Comparison of ENCODE assay signal across 9 mouse cellular contexts in the genomic region with DNA sequence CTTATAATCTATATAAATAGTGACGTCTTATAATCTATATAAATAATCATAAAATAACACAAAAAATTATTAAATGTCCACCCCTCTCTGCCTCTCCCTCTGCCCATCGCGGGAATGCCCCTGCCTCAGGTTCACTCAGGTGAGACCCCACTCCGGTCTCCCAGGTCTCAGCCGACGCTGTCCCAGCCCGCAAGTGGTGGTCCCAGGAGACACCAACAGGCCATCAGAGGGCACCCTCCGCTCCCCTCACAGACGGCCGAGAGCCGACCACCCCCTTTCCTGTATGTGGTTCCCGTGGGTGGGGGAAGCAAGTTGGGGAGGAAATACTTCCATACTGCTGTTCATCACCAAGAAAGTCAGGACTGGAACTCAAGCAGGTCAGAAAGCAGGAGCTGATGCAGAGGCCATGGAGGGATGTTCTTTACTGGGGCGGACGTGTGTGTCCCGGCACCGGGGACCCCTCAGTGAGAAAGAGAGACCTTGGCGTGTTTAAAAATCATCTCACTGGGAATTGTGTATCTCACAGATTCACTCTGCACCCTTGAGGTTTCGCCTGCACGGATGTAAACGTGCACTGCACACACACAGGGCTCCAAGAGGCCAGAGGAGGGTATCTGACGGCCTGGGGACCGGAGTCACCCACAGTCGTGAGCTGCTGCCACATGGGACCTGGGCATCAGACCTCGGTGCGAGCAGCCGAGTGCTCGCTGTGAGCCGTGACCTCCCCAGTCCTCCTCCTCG. TPM values are rescaled to one million over a fixed set of nuclear protein-coding genes. Genes with fewer than 3 reads are reported as not detected.
DNase-seq lines count a peak whose midpoint lies in the region; ATAC-seq and TF ChIP-seq lines count a peak whose summit lies in the region.
"Had no signal": no experiment of that assay in that cellular context is flagged by ENCODE, and none has a peak within 500 bp of the region (broad histone marks: within the 10 kb centered on the region; RNA-seq: fewer than 3 reads in every experiment).

No protein-coding gene starts in this region.

- H3K27ac ChIP-seq in lung, postnatal 0 days (ENCODE audit: low read length) = no peak overlapping the region
- H3K27ac ChIP-seq in forebrain, embryonic 15.5 days (replicated peaks) = no peak overlapping the region
- H3K27ac ChIP-seq in liver, embryonic 14.5 days = no peak overlapping the region

- ATAC-seq in lung, postnatal 0 days = no peak
- no peak for ATAC-seq in forebrain, embryonic 15.5 days (replicated peaks)
- no peak for ATAC-seq in liver, embryonic 14.5 days (ENCODE audit: insufficient read depth)

- H3K4me2 ChIP-seq in lung, postnatal 0 days (replicated peaks; ENCODE audit: low read depth, low read length) = peak overlapping the region; percentile 52
- peak overlapping the region; percentile 54 for H3K4me2 ChIP-seq in forebrain, embryonic 15.5 days (replicated peaks)
- peak overlapping the region; percentile 34 for H3K4me2 ChIP-seq in liver, embryonic 14.5 days (ENCODE audit: low read depth)

- TF ChIP-seq EP300 in lung, postnatal 0 days (IDR thresholded peaks at IDR 0.05) = no peak
- no peak for TF ChIP-seq EP300 in liver, embryonic 14.5 days (IDR thresholded peaks at IDR 0.05; ENCODE audit: low read depth)

- H3K27me3 ChIP-seq in lung, postnatal 0 days (replicated peaks; ENCODE audit: insufficient read depth, low read length) = no peaks in the 10 kb centered on the region
- no peaks in the 10 kb centered on the region for H3K27me3 ChIP-seq in forebrain, embryonic 15.5 days
- H3K27me3 ChIP-seq in liver, embryonic 14.5 days (ENCODE audit: control insufficient read depth, insufficient read depth, low read length) = no peaks in the 10 kb centered on the region; the same call in 1 of the 2 replicates

- TF ChIP-seq CTCF in lung, postnatal 0 days (IDR thresholded peaks at IDR 0.05) = no peak; the same call in 1 of the 2 replicates
- TF ChIP-seq CTCF in liver, embryonic 14.5 days (IDR thresholded peaks at IDR 0.05; ENCODE audit: low read depth) = no peak

- 37% methylated on average over 29 of the region's 29 CpGs for WGBS in lung, postnatal 0 days
- WGBS in forebrain, embryonic 15.5 days = 50% methylated on average over 29 of the region's 29 CpGs
- WGBS in liver, embryonic 14.5 days (ENCODE audit: insufficient replicate concordance) = 39% methylated on average over 29 of the region's 29 CpGs

- H3K36me3 ChIP-seq in lung, postnatal 0 days (ENCODE audit: insufficient read depth, low read length) = no peaks in the 10 kb centered on the region
- H3K36me3 ChIP-seq in forebrain, embryonic 15.5 days = no peaks in the 10 kb centered on the region
- H3K36me3 ChIP-seq in liver, embryonic 14.5 days (replicated peaks; ENCODE audit: control insufficient read depth, insufficient read depth, low read depth) = no peaks in the 10 kb centered on the region

- H3K9ac ChIP-seq in lung, postnatal 0 days (replicated peaks; ENCODE audit: low read depth) = no peak overlapping the region
- H3K9ac ChIP-seq in forebrain, embryonic 15.5 days (replicated peaks) = peak overlapping the region; percentile 15; the same call in 1 of the 2 replicates
- no peak overlapping the region for H3K9ac ChIP-seq in liver, embryonic 14.5 days (replicated peaks)

- DNase-seq in lung, postnatal 0 days (ENCODE audit: low spot score) = no peak
- no peak for DNase-seq in lung, postnatal 25 days (ENCODE audit: low spot score)
- DNase-seq in liver, embryonic 14.5 days (ENCODE audit: low read depth in 3 of 3, low spot score in 3 of 3) = no peak
- peak; percentile 9 for DNase-seq in thymus, postnatal 0 days (ENCODE audit: low spot score)
- DNase-seq in ovary, adult 18-20 months (ENCODE audit: low spot score) = no peak
- DNase-seq in frontal cortex, postnatal 36 days (ENCODE audit: low spot score in 2 of 2) = no peak
- no peak for DNase-seq in right cerebral cortex, postnatal 14 days

- H3K9me3 ChIP-seq in lung, postnatal 0 days (ENCODE audit: low read length) = no peaks in the 10 kb centered on the region
- no peaks in the 10 kb centered on the region for H3K9me3 ChIP-seq in forebrain, embryonic 15.5 days
- H3K9me3 ChIP-seq in liver, embryonic 14.5 days (ENCODE audit: control insufficient read depth, low read length) = no peaks in the 10 kb centered on the region

- no peaks in the 10 kb centered on the region for H3K4me1 ChIP-seq in lung, postnatal 0 days (ENCODE audit: insufficient read depth, low read depth, low read length)
- H3K4me1 ChIP-seq in forebrain, embryonic 15.5 days = peaks cover 6% of the 10 kb centered on the region; the same call in 1 of the 2 replicates
- H3K4me1 ChIP-seq in liver, embryonic 14.5 days (replicated peaks; ENCODE audit: control insufficient read depth in 2 of 2, insufficient read depth in 2 of 2, low read length in 1 of 2) = no peaks in the 10 kb centered on the region

- H3K4me3 ChIP-seq in lung, postnatal 0 days (ENCODE audit: low read depth, low read length) = peak overlapping the region; percentile 14; the same call in 1 of the 2 replicates
- H3K4me3 ChIP-seq in forebrain, embryonic 15.5 days = peak overlapping the region; percentile 34
- H3K4me3 ChIP-seq in liver, embryonic 14.5 days (ENCODE audit: insufficient read depth in 1 of 2, low read depth in 2 of 2, low read length in 2 of 2) = no peak overlapping the region

RNA-seq across cellular contexts. Expression of gene Lcn4, which starts 9.1 kb away (rescaled TPM):
- not detected in 2 replicates for polyA plus RNA-seq in lung, postnatal 0 days (2015; fragmentation: Nextera tagmentation; extraction: Ambion mirVana)
- polyA plus RNA-seq in forebrain, embryonic 15.5 days (2015; fragmentation: Nextera tagmentation; extraction: Ambion mirVana) = not detected in 2 replicates
- not detected in 2 replicates for polyA plus RNA-seq in liver, embryonic 14.5 days (2012; rRNA removed)
- not detected in 2 replicates for polyA plus RNA-seq in liver, embryonic 14.5 days (2014; fragmentation: Nextera tagmentation; extraction: Ambion mirVana)
- polyA plus RNA-seq in thymus, postnatal 0 days (2015; fragmentation: Nextera tagmentation; extraction: Ambion mirVana) = 2.2 and 3.9 TPM in 2 replicates
- polyA plus RNA-seq: cortical plate, adult 2 months had no signal

RNA-seq across cellular contexts. Expression of gene Fam69b, which starts 33.7 kb away (rescaled TPM):
- 6.2 and 8.2 TPM in 2 replicates for polyA plus RNA-seq in lung, postnatal 0 days (2015; fragmentation: Nextera tagmentation; extraction: Ambion mirVana)
- 111 and 121 TPM in 2 replicates for polyA plus RNA-seq in forebrain, embryonic 15.5 days (2015; fragmentation: Nextera tagmentation; extraction: Ambion mirVana)
- polyA plus RNA-seq in liver, embryonic 14.5 days (2012; rRNA removed) = 0.78 and 0.94 TPM in 2 replicates
- 0.70 and 0.78 TPM in 2 replicates for polyA plus RNA-seq in liver, embryonic 14.5 days (2014; fragmentation: Nextera tagmentation; extraction: Ambion mirVana)
- 11.9 and 12.2 TPM in 2 replicates for polyA plus RNA-seq in thymus, postnatal 0 days (2015; fragmentation: Nextera tagmentation; extraction: Ambion mirVana)

RNA-seq across cellular contexts. Expression of gene Agpat2, which starts 57.7 kb away (rescaled TPM):
- 59.5 and 72.8 TPM in 2 replicates for polyA plus RNA-seq in lung, postnatal 0 days (2015; fragmentation: Nextera tagmentation; extraction: Ambion mirVana)
- 3.4 and 3.9 TPM in 2 replicates for polyA plus RNA-seq in forebrain, embryonic 15.5 days (2015; fragmentation: Nextera tagmentation; extraction: Ambion mirVana)
- polyA plus RNA-seq in liver, embryonic 14.5 days (2012; rRNA removed) = 27.2 and 29.8 TPM in 2 replicates
- 31.4 and 32.8 TPM in 2 replicates for polyA plus RNA-seq in liver, embryonic 14.5 days (2014; fragmentation: Nextera tagmentation; extraction: Ambion mirVana)
- polyA plus RNA-seq in thymus, postnatal 0 days (2015; fragmentation: Nextera tagmentation; extraction: Ambion mirVana) = 14.7 and 14.9 TPM in 2 replicates

Comparison
In these comparisons a context has a peak if more than half of its experiments do, and no peak if none do; other contexts are left out.
1. H3K4me3 ChIP-seq: peak in lung, postnatal 0 days (single experiment) and forebrain, embryonic 15.5 days (single experiment); none in liver, embryonic 14.5 days (0 of 2).
2. Peak in every context shown above with its lines, with median percentiles within 50 percentile points of each other: H3K4me2 ChIP-seq.